Mouse (Mus musculus) liver, embryonic 16.5 days (tissue): ENCODE data around the gene Nppa. TPM values are rescaled to one million over a fixed set of nuclear protein-coding genes. Genes with fewer than 3 reads are reported as not detected.

Source experiments
- ATAC-seq: fragments of 200-750 bp; cut with Nextera tagmentation; 2 replicates; pipeline ENCODE4 v1.8.0; 2017; ENCODE audit warnings: low read depth, mild to moderate bottlenecking, moderate number of reproducible peaks, moderate library complexity
- H3K27ac ChIP-seq: fragments of 300-500 bp; sonication (generic); 2 replicates; pipeline ENCODE4 v1.5.1; 2014; ENCODE audit warnings: mild to moderate bottlenecking, low read length
- H3K27me3 ChIP-seq: fragments of 300-500 bp; sonication (generic); 2 replicates; pipeline ENCODE4 v1.6.1; 2014; ENCODE audit warnings: low read depth, low read length, mixed read lengths; ENCODE audit not compliant: control insufficient read depth, insufficient read depth
- H3K36me3 ChIP-seq: fragments of 300-500 bp; sonication (generic); 2 replicates; pipeline ENCODE4 v1.6.1; 2014; ENCODE audit warnings: mild to moderate bottlenecking; ENCODE audit not compliant: control insufficient read depth, insufficient read depth
- H3K4me1 ChIP-seq: fragments of 300-500 bp; sonication (generic); 2 replicates; pipeline ENCODE4 v1.6.1; 2014; ENCODE audit warnings: low read depth, low read length, mixed read lengths; ENCODE audit not compliant: control insufficient read depth
- H3K4me2 ChIP-seq: fragments of 300-500 bp; sonication (generic); 2 replicates; pipeline ENCODE4 v1.6.1; 2014; ENCODE audit warnings: low read depth, low read length, mixed read lengths
- H3K4me3 ChIP-seq: fragments of 300-500 bp; sonication (generic); 2 replicates; pipeline ENCODE4 v1.5.1; 2014; ENCODE audit warnings: low read depth, mild to moderate bottlenecking, low read length
- H3K9ac ChIP-seq: fragments of 300-500 bp; sonication (generic); 2 replicates; pipeline ENCODE4 v1.6.1; 2014; ENCODE audit warnings: low read depth, low read length
- H3K9me3 ChIP-seq: fragments of 300-500 bp; sonication (generic); replicated peaks from 2 replicates; pipeline ENCODE4 v1.6.1; 2016; ENCODE audit warnings: low read length; ENCODE audit not compliant: control insufficient read depth
- WGBS: fragments of 180-500 bp; shearing (Covaris S2); extraction: QIAGEN DNeasy Blood & Tissue Kit; methylation state at CpG from one replicate; pipeline ENCODE4 v1.1.7; 2014; ENCODE audit not compliant: insufficient replicate concordance; 5-methylcytosine and 5-hydroxymethylcytosine counted together
- polyA plus RNA-seq: library from polyadenylated mRNA; unstranded; fragments of >200 nt; fragmentation: Nextera tagmentation; extraction: Ambion mirVana; gene quantifications from 2 replicates; pipeline ENCODE4 v1.2.1, GENCODE M21; 2015

Gene Nppa
- polyA plus RNA-seq: not detected in 2 replicates

- no peak within 1 kb of the TSS for H3K4me2 ChIP-seq
- H3K9me3 ChIP-seq: no peaks in the 10 kb centered on the region
- no peaks in the 10 kb centered on the region for H3K36me3 ChIP-seq
- no peak for ATAC-seq
- no peak within 1 kb of the TSS for H3K27ac ChIP-seq
- H3K4me3 ChIP-seq: no peak within 1 kb of the TSS
- 34% methylated on average over 12 of the region's 12 CpGs for WGBS
- no peaks in the 10 kb centered on the region for H3K4me1 ChIP-seq
- no peak within 1 kb of the TSS for H3K9ac ChIP-seq
- H3K27me3 ChIP-seq: no peaks in the 10 kb centered on the region
Observed at GRCm38 (mm10) chr4:148000202-148000772, at the start of gene Nppa. TSS of gene Nppa (plus strand) at chr4:148000722.

GRCm38 (mm10) chr4:147953590-147953989, 46.9 kb upstream of the Nppa start:
- Histone ChIP-seq H3K27me3 (no peaks in the 10 kb centered on the region), H3K36me3 (no peaks in the 10 kb centered on the region), H3K27ac (no peak overlapping the region), H3K9me3 (no peaks in the 10 kb centered on the region), H3K4me3 (no peak overlapping the region), H3K4me1 (no peaks in the 10 kb centered on the region), H3K4me2 (no peak overlapping the region), H3K9ac (no peak overlapping the region)
- no peak for ATAC-seq
- WGBS: 10% methylated on average over 4 of the region's 4 CpGs

- no peak overlapping the region for H3K9ac ChIP-seq
- H3K9me3 ChIP-seq: no peaks in the 10 kb centered on the region
- no peaks in the 10 kb centered on the region for H3K27me3 ChIP-seq
- no peaks in the 10 kb centered on the region for H3K36me3 ChIP-seq
- 30% methylated on average over 11 of the region's 11 CpGs for WGBS
- H3K4me1 ChIP-seq: no peaks in the 10 kb centered on the region
- H3K27ac ChIP-seq: no peak overlapping the region
- H3K4me3 ChIP-seq: no peak overlapping the region
- ATAC-seq: no peak
- H3K4me2 ChIP-seq: no peak overlapping the region
Observed at GRCm38 (mm10) chr4:147957141-147957540, 43.4 kb upstream of the Nppa start.

- H3K4me2 ChIP-seq: no peak overlapping the region
- H3K4me3 ChIP-seq: no peak overlapping the region
- no peaks in the 10 kb centered on the region for H3K27me3 ChIP-seq
- H3K27ac ChIP-seq: no peak overlapping the region
- 25% methylated on average over 6 of the region's 6 CpGs for WGBS
- ATAC-seq: peak; percentile 55; the same call in 1 of the 2 replicates
- H3K36me3 ChIP-seq: no peaks in the 10 kb centered on the region
- H3K9me3 ChIP-seq: no peaks in the 10 kb centered on the region
- H3K4me1 ChIP-seq: no peaks in the 10 kb centered on the region
- no peak overlapping the region for H3K9ac ChIP-seq
Observed at GRCm38 (mm10) chr4:147959881-147960831, 40.4 kb upstream of the Nppa start.

GRCm38 (mm10) chr4:147962781-147963180, 37.7 kb upstream of the Nppa start:
- no peaks in the 10 kb centered on the region for H3K27me3 ChIP-seq
- H3K9ac ChIP-seq: no peak overlapping the region
- no peaks in the 10 kb centered on the region for H3K9me3 ChIP-seq
- ATAC-seq: no peak
- WGBS: 41% methylated on average over 6 of the region's 6 CpGs
- H3K4me3 ChIP-seq: no peak overlapping the region
- no peak overlapping the region for H3K27ac ChIP-seq
- H3K4me1 ChIP-seq: no peaks in the 10 kb centered on the region
- H3K36me3 ChIP-seq: no peaks in the 10 kb centered on the region
- H3K4me2 ChIP-seq: no peak overlapping the region

- H3K4me3 ChIP-seq: no peak overlapping the region
- H3K4me2 ChIP-seq: no peak overlapping the region
- WGBS: 73% methylated on average over 15 of the region's 15 CpGs
- no peak overlapping the region for H3K27ac ChIP-seq
- no peaks in the 10 kb centered on the region for H3K4me1 ChIP-seq
- ATAC-seq: no peak
- H3K36me3 ChIP-seq: no peaks in the 10 kb centered on the region
- no peak overlapping the region for H3K9ac ChIP-seq
- no peaks in the 10 kb centered on the region for H3K9me3 ChIP-seq
- no peaks in the 10 kb centered on the region for H3K27me3 ChIP-seq
Observed at GRCm38 (mm10) chr4:147963623-147964022, 36.9 kb upstream of the Nppa start.

- no peaks in the 10 kb centered on the region for H3K27me3 ChIP-seq
- H3K9ac ChIP-seq: no peak overlapping the region
- 41% methylated on average over 7 of the region's 7 CpGs for WGBS
- H3K4me2 ChIP-seq: no peak overlapping the region
- no peaks in the 10 kb centered on the region for H3K9me3 ChIP-seq
- no peak overlapping the region for H3K27ac ChIP-seq
- H3K4me1 ChIP-seq: no peaks in the 10 kb centered on the region
- H3K4me3 ChIP-seq: no peak overlapping the region
- no peak for ATAC-seq
- H3K36me3 ChIP-seq: no peaks in the 10 kb centered on the region
Observed at GRCm38 (mm10) chr4:147965712-147966111, 34.8 kb upstream of the Nppa start.

- ATAC-seq: no peak
- no peaks in the 10 kb centered on the region for H3K36me3 ChIP-seq
- no peak overlapping the region for H3K27ac ChIP-seq
- H3K9ac ChIP-seq: no peak overlapping the region
- no peaks in the 10 kb centered on the region for H3K9me3 ChIP-seq
- no peaks in the 10 kb centered on the region for H3K4me1 ChIP-seq
- no peaks in the 10 kb centered on the region for H3K27me3 ChIP-seq
- H3K4me2 ChIP-seq: no peak overlapping the region
- H3K4me3 ChIP-seq: no peak overlapping the region
- WGBS: 52% methylated on average over 2 of the region's 2 CpGs
Observed at GRCm38 (mm10) chr4:147968816-147969215, 31.7 kb upstream of the Nppa start.

- Histone ChIP-seq H3K27me3 (no peaks in the 10 kb centered on the region), H3K9ac (no peak overlapping the region), H3K4me1 (no peaks in the 10 kb centered on the region), H3K9me3 (no peaks in the 10 kb centered on the region), H3K36me3 (no peaks in the 10 kb centered on the region), H3K4me3 (no peak overlapping the region), H3K4me2 (no peak overlapping the region), H3K27ac (no peak overlapping the region)
- no peak for ATAC-seq
- 29% methylated on average over 9 of the region's 9 CpGs for WGBS
Observed at GRCm38 (mm10) chr4:147969337-147969736, 31.2 kb upstream of the Nppa start.
